Mouse (Mus musculus) liver, postnatal 0 days (tissue): ENCODE data around the gene Klhl3.

Experiments used
- CTCF ChIP-seq: sonication (generic); IDR thresholded peaks from 2 replicates; pipeline ENCODE4 v1.5.1; 2016; ENCODE audit warnings: antibody characterized with exemption, low read depth
- EP300 ChIP-seq: IDR thresholded peaks from 2 replicates; pipeline ENCODE4 v1.6.1; 2016; ENCODE audit warnings: antibody characterized with exemption, low read depth, mild to moderate bottlenecking

- TF ChIP-seq CTCF (peak; percentile 80), EP300 (no peak)
Measured at GRCm38 (mm10) chr13:58012067-58012925, 101.1 kb downstream of the Klhl3 start.
